Mouse (Mus musculus) gastrocnemius, adult 8-10 months (tissue): Measurements from ENCODE around the gene Gabpb1. TPM values are rescaled to one million over a fixed set of nuclear protein-coding genes. Genes with fewer than 3 reads are reported as not detected.

Source experiments
- DNase-seq, 2 experiments: peaks; one replicate each; pipeline ENCODE4 v3.0.0; 2022; ENCODE audit warnings: low spot score in 2 of 2
- total RNA-seq, 4 experiments: library from RNA; stranded (reverse); gene quantifications; 2 replicates each; pipeline ENCODE4 v1.2.4; 2022

Gabpb1 gene
- total RNA-seq, 4 experiments from 2014 or later = 6.1 to 9.0 (median 6.4) TPM

- DNase-seq = no peak
These were observed 79.6 kb downstream of the Gabpb1 start for GRCm38 (mm10) chr2:126596347-126597072.

GRCm38 (mm10) chr2:126593831-126594610 lies 82.1 kb downstream of the Gabpb1 start:
- peak; percentile 21 to 32 for DNase-seq

- DNase-seq = no peak
These were observed 84.8 kb downstream of the Gabpb1 start for GRCm38 (mm10) chr2:126591304-126591703.

GRCm38 (mm10) chr2:126587468-126587867 lies 88.7 kb downstream of the Gabpb1 start:
- no peak for DNase-seq

GRCm38 (mm10) chr2:126584621-126585369 lies 91.3 kb downstream of the Gabpb1 start:
- DNase-seq = no peak

- DNase-seq = no peak
These were observed 92.2 kb downstream of the Gabpb1 start for GRCm38 (mm10) chr2:126583960-126584359.

- DNase-seq = no peak
These were observed 96.9 kb downstream of the Gabpb1 start for GRCm38 (mm10) chr2:126579282-126579681.

Other genes with a start within 250 kb of the Gabpb1 start
- gene Atp8b4, start 175.7 kb downstream of the Gabpb1 start, total RNA-seq = under 1 TPM; 0.10 to 0.25 (median 0.13) TPM
- under 1 TPM in 2 of 4 experiments, not detected in 2; 0.20 to 0.24 TPM for gene Slc27a2, start 123.9 kb downstream of the Gabpb1 start, total RNA-seq
- gene Hdc, start 57.0 kb downstream of the Gabpb1 start, total RNA-seq = under 1 TPM in 2 of 4 experiments, not detected in 2; 0.27 to 0.48 TPM
- gene Usp8, start 31.0 kb upstream of the Gabpb1 start, total RNA-seq = 10 to 100 TPM; 14.8 to 16.1 (median 15.7) TPM
- gene Usp50, start 107.1 kb upstream of the Gabpb1 start, total RNA-seq = not detected
- gene Trpm7, start 199.9 kb upstream of the Gabpb1 start, total RNA-seq = 10 to 100 TPM; 21.0 to 26.4 (median 25.5) TPM